Mouse (Mus musculus) MEL (cell line): ENCODE results near the gene Ptma.

Source experiments
- CTCF ChIP-seq, 3 experiments: IDR thresholded peaks in 2 of 3; conservative IDR thresholded peaks in 1 of 3; 2 replicates each; pipeline ENCODE4 v1.5.1; 2011 to 2012; ENCODE audit warnings: low read length in 3 of 3, low read depth in 2 of 3, mild to moderate bottlenecking in 2 of 3, improper control_type of control experiment in 1 of 3, inconsistent platforms in 1 of 3, mixed read lengths in 1 of 3, moderate library complexity in 1 of 3; ENCODE audit not compliant: control insufficient read depth in 1 of 3, insufficient read depth in 1 of 3, poor library complexity in 1 of 3, severe bottlenecking in 1 of 3
- EP300 ChIP-seq, 2 experiments: IDR thresholded peaks; 2 replicates each; pipeline ENCODE4 v1.6.1; 2011; ENCODE audit warnings: improper control_type of control experiment in 2 of 2, low read length in 2 of 2, low read depth in 1 of 2, mild to moderate bottlenecking in 1 of 2
- POLR2A ChIP-seq, 2 experiments: IDR thresholded peaks; 2 replicates each; pipeline ENCODE4 v1.6.1; 2011 to 2012; ENCODE audit warnings: low read length in 2 of 2, mild to moderate bottlenecking in 2 of 2, control low read depth in 1 of 2, improper control_type of control experiment in 1 of 2, low read depth in 1 of 2, moderate library complexity in 1 of 2; ENCODE audit not compliant: control insufficient read depth in 1 of 2, insufficient read depth in 1 of 2, poor library complexity in 1 of 2
- TAL1 ChIP-seq: IDR thresholded peaks from 2 replicates; pipeline ENCODE4 v1.6.1; 2012; ENCODE audit warnings: mild to moderate bottlenecking, inconsistent platforms, low read length, moderate library complexity, mixed read lengths

- no peak for TF ChIP-seq EP300 (IDR thresholded peaks at IDR 0.05; ENCODE audit: low read depth in 1 of 2, low read length in 2 of 2)
- TF ChIP-seq TAL1, result no peak
- no peak for TF ChIP-seq CTCF (IDR thresholded peaks at IDR 0.05 in 2 of 3, conservative IDR thresholded peaks at IDR 0.05 in 1 of 3; ENCODE audit: control insufficient read depth in 1 of 3, insufficient read depth in 1 of 3, low read depth in 2 of 3, low read length in 3 of 3, poor library complexity in 1 of 3, severe bottlenecking in 1 of 3)
- TF ChIP-seq POLR2A (IDR thresholded peaks at IDR 0.05; ENCODE audit: control insufficient read depth in 1 of 2, insufficient read depth in 1 of 2, low read depth in 1 of 2, low read length in 2 of 2, poor library complexity in 1 of 2), result no peak
Measured at GRCm38 (mm10) chr1:86551877-86552276, 25.4 kb downstream of the Ptma start.
